Mouse (Mus musculus) neural tube, embryonic 12.5 days (tissue): ENCODE data around the gene Grin3b. TPM values are rescaled to one million over a fixed set of nuclear protein-coding genes. Genes with fewer than 3 reads are reported as not detected.

Experiments
- ATAC-seq: fragments of 200-750 bp; cut with Nextera tagmentation; 2 replicates; pipeline ENCODE4 v1.8.0; 2017; ENCODE audit warnings: low read depth, mild to moderate bottlenecking, moderate TSS enrichment, moderate library complexity; ENCODE audit not compliant: low FRiP score
- H3K27ac ChIP-seq: fragments of 300-500 bp; sonication (generic); 2 replicates; pipeline ENCODE4 v1.5.1; 2016
- H3K27me3 ChIP-seq: fragments of 300-500 bp; sonication (generic); replicated peaks from 2 replicates; pipeline ENCODE4 v1.6.1; 2016; ENCODE audit warnings: mild to moderate bottlenecking
- H3K36me3 ChIP-seq: fragments of 300-500 bp; sonication (generic); 2 replicates; pipeline ENCODE4 v1.6.1; 2016; ENCODE audit warnings: mild to moderate bottlenecking
- H3K4me1 ChIP-seq: fragments of 300-500 bp; sonication (generic); 2 replicates; pipeline ENCODE4 v1.6.1; 2016
- H3K4me2 ChIP-seq: fragments of 300-500 bp; sonication (generic); replicated peaks from 2 replicates; pipeline ENCODE4 v1.6.1; 2016; ENCODE audit warnings: mild to moderate bottlenecking
- H3K4me3 ChIP-seq: fragments of 300-500 bp; sonication (generic); 2 replicates; pipeline ENCODE4 v1.5.1; 2016
- H3K9ac ChIP-seq: fragments of 300-500 bp; sonication (generic); 2 replicates; pipeline ENCODE4 v1.6.1; 2016; ENCODE audit warnings: mild to moderate bottlenecking
- H3K9me3 ChIP-seq: fragments of 300-500 bp; sonication (generic); 2 replicates; pipeline ENCODE4 v1.6.1; 2016; ENCODE audit warnings: mild to moderate bottlenecking
- WGBS: fragments of 180-500 bp; shearing (Covaris S2); methylation state at CpG from one replicate; pipeline ENCODE4 v1.1.7; 2016; 5-methylcytosine and 5-hydroxymethylcytosine counted together
- polyA plus RNA-seq: library from polyadenylated mRNA; unstranded; fragments of >200 nt; fragmentation: Nextera tagmentation; extraction: Ambion mirVana; gene quantifications from 2 replicates; pipeline ENCODE4 v1.2.1, GENCODE M21; 2016

Gene Grin3b
- polyA plus RNA-seq, 1 experiment from 2014 or later = 0.24 TPM

DNA sequence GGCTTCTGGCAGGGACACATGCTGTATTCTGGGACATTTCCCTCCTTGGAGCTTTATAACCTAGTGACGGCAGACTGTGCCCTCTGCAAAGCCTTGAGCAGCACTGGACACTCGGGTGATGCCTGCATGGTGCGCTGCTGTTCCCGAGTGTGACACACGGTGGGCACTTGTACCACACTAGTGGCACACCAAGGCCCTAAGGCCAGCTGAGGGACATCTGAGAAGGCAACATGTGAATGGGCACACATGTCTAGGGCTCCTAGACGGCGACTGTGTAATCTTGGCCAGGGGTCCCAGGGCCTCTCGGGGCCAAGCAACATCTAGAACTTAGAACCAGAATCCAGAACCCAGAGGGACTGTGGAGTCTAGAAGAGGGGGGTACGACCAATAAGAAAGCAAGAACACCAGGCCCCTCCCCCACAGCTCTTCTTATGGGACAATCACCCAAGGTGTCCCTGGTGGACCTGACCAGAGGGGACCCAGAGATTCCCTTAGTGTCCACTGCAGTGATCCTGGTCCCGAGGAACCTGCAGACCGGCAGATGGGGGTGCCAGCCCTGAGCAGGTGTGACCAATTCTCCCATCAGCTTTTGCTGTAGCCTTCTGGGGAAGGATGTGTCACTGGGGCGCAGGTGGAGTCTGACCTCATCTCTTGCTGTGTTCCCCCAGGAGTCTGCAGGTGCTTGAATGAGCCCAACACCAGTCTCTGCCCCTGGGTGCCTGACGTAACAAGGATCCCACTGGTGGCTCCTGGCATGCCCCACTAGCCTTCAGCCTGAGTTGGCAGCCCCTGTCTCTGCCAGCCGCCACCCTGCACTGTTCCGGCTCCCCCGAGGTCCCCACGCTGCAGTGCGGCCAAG is 40.3 kb upstream of the Grin3b start:
- H3K4me3 ChIP-seq = peak overlapping the region; percentile 5; the same call in 1 of the 2 replicates
- H3K9ac ChIP-seq = peak overlapping the region; percentile 35; the same call in 1 of the 2 replicates
- H3K9me3 ChIP-seq = no peaks in the 10 kb centered on the region
- ATAC-seq = no peak
- peak overlapping the region; percentile 93 for H3K4me2 ChIP-seq
- 83% methylated on average over 18 of the region's 18 CpGs for WGBS
- peaks cover 35% of the 10 kb centered on the region for H3K36me3 ChIP-seq
- H3K27ac ChIP-seq = no peak overlapping the region; the same call in 1 of the 2 replicates
- no peaks in the 10 kb centered on the region for H3K27me3 ChIP-seq
- H3K4me1 ChIP-seq = peaks cover 66% of the 10 kb centered on the region

DNA sequence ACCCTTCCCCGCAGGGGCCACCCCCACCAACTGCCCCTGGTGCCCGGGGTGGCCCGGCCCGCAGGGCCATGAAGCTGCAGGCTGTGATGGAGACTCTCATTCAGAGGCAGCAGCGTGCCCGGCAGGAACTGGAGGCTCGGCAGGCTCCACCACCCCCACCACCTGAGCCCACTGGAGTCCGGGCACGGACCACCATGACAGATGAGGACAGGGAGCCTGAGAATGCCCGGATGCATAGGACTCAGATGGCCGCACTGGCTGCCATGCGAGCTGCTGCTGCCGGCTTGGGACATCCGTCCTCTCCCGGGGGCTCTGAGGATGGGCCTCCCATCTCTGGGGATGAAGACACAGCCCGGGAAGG is 39.7 kb upstream of the Grin3b start:
- H3K9ac ChIP-seq = peak overlapping the region; percentile 35; the same call in 1 of the 2 replicates
- no peak overlapping the region for H3K27ac ChIP-seq
- no peaks in the 10 kb centered on the region for H3K9me3 ChIP-seq
- peak overlapping the region; percentile 93 for H3K4me2 ChIP-seq
- H3K27me3 ChIP-seq = no peaks in the 10 kb centered on the region
- peaks cover 39% of the 10 kb centered on the region for H3K36me3 ChIP-seq
- WGBS = 77% methylated on average over 16 of the region's 16 CpGs
- peaks cover 66% of the 10 kb centered on the region for H3K4me1 ChIP-seq
- ATAC-seq = no peak
- peak overlapping the region; percentile 5; the same call in 1 of the 2 replicates for H3K4me3 ChIP-seq

DNA sequence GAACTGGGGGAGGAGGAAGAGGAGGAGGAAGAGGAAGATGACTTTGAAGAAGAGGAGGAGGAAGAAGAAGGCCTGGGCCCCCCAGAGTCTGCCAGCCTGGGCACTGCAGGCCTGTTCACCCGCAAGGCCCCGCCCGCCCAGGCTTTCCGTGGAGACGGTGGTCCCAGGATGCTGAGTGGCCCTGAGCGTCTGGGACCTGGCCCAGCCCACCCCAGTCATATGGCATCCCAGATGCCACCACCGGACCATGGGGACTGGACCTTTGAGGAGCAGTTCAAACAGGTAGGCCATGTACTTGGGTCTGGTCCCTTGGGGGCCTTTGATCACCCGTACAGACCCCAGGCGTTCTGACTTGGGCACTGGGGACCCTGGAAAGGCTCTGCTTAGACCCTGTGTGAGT is 38.7 kb upstream of the Grin3b start:
- peaks cover 44% of the 10 kb centered on the region for H3K36me3 ChIP-seq
- H3K4me1 ChIP-seq = peaks cover 63% of the 10 kb centered on the region
- H3K4me3 ChIP-seq = no peak overlapping the region
- peak overlapping the region; percentile 12; the same call in 1 of the 2 replicates for H3K4me2 ChIP-seq
- no peak overlapping the region for H3K27ac ChIP-seq
- H3K9me3 ChIP-seq = no peaks in the 10 kb centered on the region
- no peak for ATAC-seq
- no peaks in the 10 kb centered on the region for H3K27me3 ChIP-seq
- H3K9ac ChIP-seq = no peak overlapping the region
- WGBS = 80% methylated on average over 9 of the region's 9 CpGs

DNA sequence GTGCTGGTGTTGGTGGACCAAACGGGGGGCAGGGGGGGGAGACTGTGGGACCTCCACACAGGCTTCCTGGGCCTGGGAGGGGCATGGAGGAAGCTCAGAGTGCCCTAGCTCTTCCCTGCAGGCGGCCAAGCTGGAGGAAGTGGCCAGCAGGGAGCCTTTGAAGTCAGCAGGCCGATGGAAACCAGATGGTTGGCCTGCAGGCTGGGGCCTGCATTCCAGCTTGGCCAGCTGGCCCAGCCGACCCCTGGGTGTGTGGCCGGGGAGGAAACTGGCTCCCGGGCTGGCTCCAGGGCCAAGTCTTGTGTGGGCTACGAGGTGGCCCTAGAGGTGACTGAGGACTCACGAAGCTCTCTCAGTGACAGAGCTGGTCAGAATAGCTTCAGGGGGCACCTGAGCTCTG is 37.8 kb upstream of the Grin3b start:
- Histone ChIP-seq H3K9me3 (no peaks in the 10 kb centered on the region), H3K9ac (peak overlapping the region; percentile 41; the same call in 1 of the 2 replicates), H3K36me3 (peaks cover 48% of the 10 kb centered on the region), H3K4me2 (peak overlapping the region; percentile 26), H3K27ac (peak overlapping the region; percentile 16; the same call in 1 of the 2 replicates), H3K4me3 (no peak overlapping the region), H3K27me3 (no peaks in the 10 kb centered on the region), H3K4me1 (peaks cover 72% of the 10 kb centered on the region)
- ATAC-seq = no peak
- WGBS = 16% methylated on average over 8 of the region's 8 CpGs

DNA sequence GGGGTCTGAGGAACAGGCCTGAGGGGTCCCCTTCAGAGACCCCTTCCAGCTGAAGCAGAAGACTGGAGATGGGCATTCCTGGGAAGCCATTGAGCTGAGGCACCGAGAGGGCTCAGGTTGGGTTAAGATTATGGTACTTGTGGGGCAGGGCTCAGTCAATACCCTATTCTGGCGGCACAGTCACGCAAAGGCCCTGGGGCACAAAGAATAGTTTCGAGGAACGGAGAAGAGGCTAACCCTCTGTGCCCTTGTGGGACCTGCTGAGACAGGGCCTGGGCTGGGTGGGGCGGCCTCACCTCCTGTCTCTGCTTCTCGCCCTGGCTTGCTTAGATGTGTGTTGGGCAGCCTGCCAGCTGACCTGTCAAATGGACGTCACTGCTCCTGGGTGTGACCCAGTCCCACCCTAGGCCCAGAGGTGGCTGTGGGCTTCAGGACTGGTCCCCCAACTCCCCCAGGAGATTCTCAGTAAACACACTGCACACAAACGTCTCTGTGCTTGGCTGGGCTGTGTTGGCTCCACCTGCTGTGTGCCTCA is 37.3 kb upstream of the Grin3b start:
- no peak overlapping the region for H3K4me3 ChIP-seq
- 70% methylated on average over 9 of the region's 9 CpGs for WGBS
- H3K27me3 ChIP-seq = no peaks in the 10 kb centered on the region
- peaks cover 53% of the 10 kb centered on the region for H3K36me3 ChIP-seq
- H3K4me2 ChIP-seq = peak overlapping the region; percentile 26; the same call in 1 of the 2 replicates
- ATAC-seq = no peak
- no peak overlapping the region for H3K27ac ChIP-seq
- H3K4me1 ChIP-seq = peaks cover 76% of the 10 kb centered on the region
- no peaks in the 10 kb centered on the region for H3K9me3 ChIP-seq
- peak overlapping the region; percentile 19; the same call in 1 of the 2 replicates for H3K9ac ChIP-seq

DNA sequence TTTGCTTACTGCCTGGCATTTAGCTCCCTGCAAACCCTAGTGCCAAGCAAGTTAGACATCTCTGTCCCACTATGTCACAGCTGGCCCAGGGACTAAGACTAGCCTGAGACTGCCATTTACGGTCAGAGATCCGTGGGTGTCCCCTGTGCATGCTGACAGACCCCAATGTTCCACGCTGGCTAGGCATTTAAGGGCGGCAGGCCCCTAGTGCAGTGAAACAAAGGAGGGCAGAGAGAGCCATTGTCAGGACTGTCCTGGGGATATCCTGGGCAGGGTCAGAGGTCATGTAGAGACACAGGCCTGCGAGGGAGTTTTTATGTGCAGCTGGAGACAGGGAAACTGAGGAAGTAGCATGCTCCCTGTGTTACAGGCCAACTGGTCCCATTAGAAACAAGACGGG is 36.7 kb upstream of the Grin3b start:
- no peak overlapping the region for H3K27ac ChIP-seq
- H3K27me3 ChIP-seq = no peaks in the 10 kb centered on the region
- H3K4me3 ChIP-seq = no peak overlapping the region
- H3K36me3 ChIP-seq = peaks cover 53% of the 10 kb centered on the region
- ATAC-seq = no peak
- peak overlapping the region; percentile 19; the same call in 1 of the 2 replicates for H3K9ac ChIP-seq
- no peak overlapping the region for H3K4me2 ChIP-seq
- H3K9me3 ChIP-seq = no peaks in the 10 kb centered on the region
- WGBS = 23% methylated on average over 6 of the region's 6 CpGs
- H3K4me1 ChIP-seq = peaks cover 71% of the 10 kb centered on the region

DNA sequence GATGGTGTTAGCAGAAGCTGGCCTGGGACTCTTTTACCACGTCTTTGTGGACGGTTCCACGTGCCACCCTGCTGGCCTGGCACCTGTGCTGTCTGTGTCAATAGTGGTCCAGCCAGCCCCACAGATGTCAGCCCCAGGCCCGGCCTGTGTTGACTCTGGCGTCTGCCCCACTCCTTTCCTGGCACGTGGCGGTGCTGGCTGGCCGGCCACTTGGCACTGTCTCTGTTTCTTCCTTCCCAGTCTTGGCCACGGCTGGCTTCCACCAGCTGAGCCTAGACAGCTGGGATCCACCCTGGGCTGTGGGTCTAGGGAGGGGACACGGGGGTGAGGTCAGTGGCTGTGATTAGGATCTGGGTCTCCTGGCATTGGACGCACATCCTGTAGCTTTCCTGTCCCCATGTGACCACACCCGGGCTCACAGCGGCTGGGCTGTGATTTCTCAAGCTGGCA is 36.2 kb upstream of the Grin3b start:
- Histone ChIP-seq H3K4me1 (peaks cover 67% of the 10 kb centered on the region), H3K36me3 (peaks cover 53% of the 10 kb centered on the region), H3K4me3 (no peak overlapping the region), H3K27ac (no peak overlapping the region), H3K27me3 (no peaks in the 10 kb centered on the region), H3K4me2 (no peak overlapping the region), H3K9me3 (no peaks in the 10 kb centered on the region), H3K9ac (peak overlapping the region; percentile 26; the same call in 1 of the 2 replicates)
- ATAC-seq = no peak
- 66% methylated on average over 13 of the region's 13 CpGs for WGBS

DNA sequence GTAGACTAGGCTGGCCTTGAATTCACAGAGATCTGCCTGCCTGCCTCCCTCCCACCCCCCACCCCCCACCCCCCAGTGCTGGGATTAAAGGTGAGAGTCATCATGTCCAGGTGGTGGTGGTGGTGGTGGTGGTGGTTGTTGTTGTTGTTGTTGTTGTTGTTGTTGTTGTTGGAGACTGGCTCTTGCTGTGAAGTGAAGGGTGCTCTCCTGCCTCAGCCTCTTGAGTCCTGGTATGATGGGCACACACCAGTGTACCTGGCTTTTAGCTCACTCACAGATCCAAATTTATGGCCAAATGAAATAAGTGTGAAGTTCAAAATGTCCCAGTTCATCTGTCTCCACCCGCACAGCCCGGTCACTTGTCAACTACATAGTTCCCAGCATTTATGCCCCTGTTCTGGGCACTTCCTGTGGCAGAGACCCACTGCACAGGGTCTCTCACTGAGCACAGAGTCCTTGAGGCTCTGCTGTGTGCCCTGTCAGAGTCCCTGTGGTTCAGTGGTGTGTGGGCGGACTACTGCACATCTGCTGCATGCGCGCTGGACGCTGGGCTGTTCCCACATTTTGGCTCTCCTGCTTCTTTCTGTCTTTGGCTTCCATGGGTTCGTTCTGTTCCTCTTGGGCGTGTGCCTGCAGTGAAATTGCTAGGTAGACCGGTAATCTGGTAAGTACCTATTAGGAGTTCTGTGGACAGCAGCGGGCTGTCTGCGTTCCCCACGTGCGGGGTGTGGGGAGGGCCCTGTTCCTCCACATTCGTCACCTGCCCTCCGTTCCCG is 35.5 kb upstream of the Grin3b start:
- H3K27ac ChIP-seq = no peak overlapping the region
- H3K9ac ChIP-seq = no peak overlapping the region
- H3K4me2 ChIP-seq = no peak overlapping the region
- H3K9me3 ChIP-seq = no peaks in the 10 kb centered on the region
- H3K4me1 ChIP-seq = peaks cover 60% of the 10 kb centered on the region
- H3K27me3 ChIP-seq = no peaks in the 10 kb centered on the region
- ATAC-seq = no peak
- no peak overlapping the region for H3K4me3 ChIP-seq
- H3K36me3 ChIP-seq = peaks cover 53% of the 10 kb centered on the region
- 90% methylated on average over 16 of the region's 16 CpGs for WGBS

DNA sequence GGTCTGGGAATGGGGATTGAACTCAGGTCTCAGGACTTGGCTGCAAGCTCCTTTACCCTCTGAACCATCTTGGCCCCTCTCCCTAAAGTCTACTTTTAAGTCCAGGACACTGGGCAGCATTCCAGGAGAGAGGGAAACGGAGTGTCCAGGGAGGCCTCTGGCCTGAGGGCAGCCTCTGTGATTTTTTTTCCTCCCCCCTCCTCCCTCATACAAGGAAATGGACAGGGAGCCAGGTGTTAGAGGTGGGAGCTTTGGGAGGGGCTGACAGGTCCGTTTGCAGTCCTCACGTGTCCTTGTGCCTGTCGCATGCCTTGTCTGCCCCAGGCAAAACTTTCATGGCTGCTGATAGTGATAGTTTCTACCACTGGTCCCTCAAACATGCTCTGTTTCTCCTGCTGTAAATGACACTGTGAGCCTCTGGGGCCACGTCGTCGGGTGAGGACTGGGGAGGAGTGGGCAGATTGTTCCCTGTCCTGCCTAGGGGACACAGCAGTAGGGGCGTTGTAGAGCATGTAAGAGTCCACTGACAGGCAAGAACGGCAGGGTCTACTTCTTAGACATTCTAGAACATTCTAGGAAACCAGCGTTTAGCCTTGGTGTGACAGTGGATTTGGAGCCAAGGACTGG is 34.1 kb upstream of the Grin3b start:
- Histone ChIP-seq H3K4me1 (peaks cover 50% of the 10 kb centered on the region), H3K4me3 (no peak overlapping the region), H3K9me3 (no peaks in the 10 kb centered on the region), H3K36me3 (peaks cover 52% of the 10 kb centered on the region), H3K27ac (no peak overlapping the region), H3K4me2 (0 out of 2 replicates have a peak overlapping the region, but pooled peaks have one; percentile 9), H3K27me3 (no peaks in the 10 kb centered on the region), H3K9ac (peak overlapping the region; percentile 38; the same call in 1 of the 2 replicates)
- ATAC-seq = no peak
- 81% methylated on average over 10 of the region's 10 CpGs for WGBS

DNA sequence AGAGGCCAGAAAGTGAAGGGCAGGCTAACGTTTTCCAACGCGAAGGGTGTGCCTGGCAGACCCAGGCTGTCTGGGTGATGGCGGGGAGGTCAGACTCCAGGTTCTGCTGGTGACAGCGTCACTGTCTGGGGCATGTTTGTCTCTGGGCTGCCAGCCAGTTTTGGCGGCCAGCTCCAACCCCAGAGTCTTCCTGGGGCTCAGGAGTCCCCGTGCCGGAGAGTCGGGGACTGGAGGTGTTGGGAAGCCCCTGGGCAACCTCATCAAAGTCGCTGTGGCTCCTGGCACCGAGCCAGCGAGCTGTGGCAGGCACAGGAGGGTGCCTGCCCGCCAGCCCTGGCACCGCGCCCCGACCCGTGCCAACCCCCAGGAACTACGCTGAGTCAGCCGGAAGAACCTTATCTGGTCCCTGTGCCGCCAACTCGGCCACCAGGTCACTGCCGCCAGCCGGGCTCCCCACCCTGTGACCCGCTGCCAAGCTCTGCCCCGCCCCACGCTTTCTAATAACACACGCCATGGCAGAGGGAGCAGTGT is 33.5 kb upstream of the Grin3b start:
- Histone ChIP-seq H3K9ac (peak overlapping the region; percentile 38; the same call in 1 of the 2 replicates), H3K4me2 (peak overlapping the region; percentile 9; the same call in 1 of the 2 replicates), H3K36me3 (peaks cover 52% of the 10 kb centered on the region), H3K9me3 (no peaks in the 10 kb centered on the region), H3K27ac (no peak overlapping the region), H3K27me3 (no peaks in the 10 kb centered on the region), H3K4me1 (peaks cover 46% of the 10 kb centered on the region), H3K4me3 (no peak overlapping the region)
- ATAC-seq = no peak
- 84% methylated on average over 27 of the region's 27 CpGs for WGBS

DNA sequence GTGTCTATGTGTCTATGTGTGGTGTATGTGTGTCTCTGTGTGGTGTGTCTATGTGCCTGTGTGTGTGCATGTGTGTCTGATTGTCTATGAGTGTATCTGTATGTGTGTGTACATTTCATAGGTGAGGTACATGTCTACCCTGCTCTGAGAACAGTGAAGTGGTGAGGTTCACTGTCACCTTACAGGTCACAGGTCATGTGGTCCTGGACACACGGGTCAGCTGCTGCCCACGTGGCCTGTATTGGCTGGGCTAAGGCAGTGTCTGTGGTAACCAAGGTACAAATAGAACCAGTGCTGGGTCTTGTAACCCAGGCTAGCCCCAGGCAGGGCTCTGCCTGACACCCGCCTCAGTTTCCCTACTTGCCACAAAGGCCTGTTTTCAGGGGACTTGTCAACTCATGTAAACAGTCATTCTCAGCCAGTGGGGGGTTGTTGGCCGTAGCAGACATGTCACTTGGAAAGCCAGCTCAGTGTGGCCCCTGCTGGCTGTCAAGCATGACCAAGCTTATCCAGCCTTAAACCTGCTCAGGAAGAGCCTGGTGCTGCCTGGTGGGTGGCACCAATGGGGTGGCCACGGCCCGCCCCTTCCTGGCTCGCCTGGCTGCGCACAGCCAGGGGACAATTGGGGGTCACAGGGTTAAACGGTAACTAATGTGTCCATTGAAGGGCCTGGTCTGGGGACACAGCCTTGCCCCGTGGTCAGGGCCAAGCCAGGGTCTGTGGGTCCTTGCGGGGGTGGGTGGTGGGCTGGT is 32.6 kb upstream of the Grin3b start:
- WGBS = 30% methylated on average over 11 of the region's 11 CpGs
- H3K36me3 ChIP-seq = peaks cover 47% of the 10 kb centered on the region
- no peak overlapping the region for H3K4me3 ChIP-seq
- no peaks in the 10 kb centered on the region for H3K9me3 ChIP-seq
- H3K9ac ChIP-seq = no peak overlapping the region
- H3K27me3 ChIP-seq = no peaks in the 10 kb centered on the region
- peaks cover 36% of the 10 kb centered on the region for H3K4me1 ChIP-seq
- H3K4me2 ChIP-seq = no peak overlapping the region
- no peak for ATAC-seq
- H3K27ac ChIP-seq = no peak overlapping the region
